Mouse (Mus musculus) adrenal gland (tissue): Measurements from ENCODE around the gene Eif4enif1.

Experiments
- intact Hi-C: fragments of 180-260 bp; cut with DNase I; formaldehyde crosslinking; loops from one replicate; pipeline ENCODE4 v1.15.1; 2025

The Eif4enif1 gene

GRCm38 (mm10) chr11:3266079-3266685 lies 64.0 kb downstream of the Eif4enif1 start, which contains the start of gene Drg1:
Drg1 (minus strand) TSS chr11:3266415.
- intact Hi-C loops, result loop anchor here (2.0 kb wide), 1 partner anchor 67 kb away; no protein-coding TSS in a partner anchor

- intact Hi-C loops, result loop anchor here (2.0 kb wide), 1 partner anchor 66 kb away; no protein-coding TSS in a partner anchor
Measured at GRCm38 (mm10) chr11:3267133-3267532, 64.9 kb downstream of the Eif4enif1 start.

DNA sequence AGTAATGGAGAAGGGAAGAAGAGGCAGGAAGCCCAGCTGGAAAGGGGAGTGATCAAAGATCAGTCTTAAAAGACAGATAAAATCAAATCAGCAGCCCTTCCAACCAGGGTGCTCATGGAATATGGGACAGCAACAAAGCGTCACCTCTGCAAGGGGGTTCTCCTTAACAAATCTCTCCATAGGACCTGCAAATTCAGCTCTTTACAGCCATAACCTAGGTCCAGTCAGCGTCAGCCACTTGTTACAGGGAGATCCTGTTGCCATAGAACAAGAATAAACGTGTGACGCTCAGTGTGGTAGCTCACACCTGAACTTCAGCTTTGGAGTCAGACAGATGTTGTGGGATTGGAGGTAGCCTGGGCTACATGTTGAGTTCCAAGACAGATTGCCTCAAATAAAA lies 67.0 kb downstream of the Eif4enif1 start:
- intact Hi-C loops, result no loop called here

GRCm38 (mm10) chr11:3278351-3278750 lies 76.2 kb downstream of the Eif4enif1 start:
- intact Hi-C loops, result no loop called here

DNA sequence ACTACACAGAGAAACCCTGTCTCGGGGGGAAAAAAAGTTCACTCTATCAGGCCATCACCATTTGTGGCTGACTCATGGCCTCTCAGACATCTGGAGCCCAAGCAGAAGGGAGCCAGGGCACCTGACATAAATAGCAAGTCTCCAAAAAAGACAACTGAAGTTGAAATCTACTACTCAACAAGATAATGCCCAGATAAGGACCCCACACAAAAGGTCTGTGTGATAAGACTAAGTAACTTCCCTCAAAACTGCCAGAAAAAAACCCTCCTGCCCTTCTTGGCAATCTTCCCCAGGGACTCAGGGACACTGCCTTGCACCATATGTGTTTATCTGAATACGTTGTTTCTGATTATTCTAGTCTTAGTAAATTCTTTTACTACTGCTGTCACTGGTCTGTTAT lies 77.5 kb downstream of the Eif4enif1 start:
- intact Hi-C loops, result no loop called here

DNA sequence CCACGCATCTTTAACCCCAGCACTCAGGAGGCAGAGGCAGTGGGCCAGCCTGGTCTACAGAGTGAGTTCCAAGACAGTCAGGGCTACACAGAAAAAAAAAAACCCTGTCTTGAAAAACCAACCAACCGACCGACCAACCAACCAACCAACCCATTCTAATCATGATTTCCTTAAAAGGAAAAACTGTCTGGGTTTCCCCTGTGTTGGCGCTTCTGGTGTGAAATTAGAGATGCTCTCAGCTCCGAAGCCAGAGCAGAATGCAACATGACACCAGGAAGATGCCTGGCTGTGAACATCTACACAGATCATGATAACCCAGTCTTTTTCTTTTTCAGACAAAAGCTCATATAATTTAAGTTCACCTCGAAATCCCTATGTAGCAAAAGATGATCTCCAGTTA lies 80.7 kb downstream of the Eif4enif1 start:
- intact Hi-C loops, result no loop called here

DNA sequence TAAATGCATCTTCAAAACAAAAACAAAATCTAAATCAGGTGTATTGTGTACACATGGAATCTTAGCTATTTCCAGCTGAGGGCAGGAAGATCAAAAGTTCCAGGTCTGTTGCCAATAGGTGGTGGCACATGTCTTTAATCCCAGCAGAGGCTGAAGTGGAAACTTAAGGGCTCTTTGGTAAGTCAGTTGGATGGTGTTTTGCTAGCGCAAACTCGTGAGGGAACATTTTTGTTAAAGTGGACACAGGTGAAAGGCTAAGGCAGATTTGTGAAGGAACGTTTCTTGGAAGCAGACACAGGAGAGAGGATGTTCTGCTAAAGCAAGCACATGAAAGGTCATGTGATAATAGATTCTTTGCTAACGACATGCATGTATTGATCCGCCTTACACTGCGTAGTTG lies 81.5 kb downstream of the Eif4enif1 start:
- intact Hi-C loops, result no loop called here

DNA sequence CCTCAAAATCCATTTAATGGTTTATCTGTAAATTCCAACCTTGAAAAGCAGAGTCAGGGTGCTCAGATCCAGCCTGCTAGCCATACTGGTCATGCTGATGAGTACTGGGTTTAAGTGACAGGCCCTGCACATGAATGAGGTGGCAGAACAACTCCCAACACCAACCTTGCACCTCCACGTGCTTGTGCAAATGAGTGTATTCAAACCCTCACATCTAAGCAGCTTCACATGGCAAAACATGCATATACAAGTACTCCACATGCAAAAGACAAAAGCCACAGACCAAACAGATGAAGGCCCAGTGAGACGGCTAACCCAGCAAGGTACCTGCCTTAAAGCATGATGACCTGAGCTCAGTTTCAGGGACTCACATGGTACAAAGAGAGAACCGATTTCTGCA lies 83.7 kb downstream of the Eif4enif1 start:
- intact Hi-C loops, result no loop called here

DNA sequence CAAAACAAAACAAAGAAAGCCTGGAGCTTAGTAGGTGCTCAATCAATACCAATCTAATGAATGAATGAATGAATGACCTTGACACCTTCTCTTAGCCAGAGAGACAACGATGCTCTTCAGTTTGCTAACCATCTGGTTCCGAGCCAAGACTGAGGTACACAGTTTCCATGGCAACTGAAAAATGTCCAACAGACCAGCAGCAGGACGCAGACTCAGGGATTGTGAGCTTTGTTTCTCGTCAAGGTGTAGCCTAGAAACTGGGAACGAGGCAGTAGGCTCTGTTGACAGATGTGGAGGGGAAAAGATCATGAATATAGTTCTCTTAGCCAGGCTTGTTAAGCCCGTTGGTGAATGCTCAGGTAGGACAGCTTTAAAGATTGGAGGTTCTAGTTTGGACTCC lies 84.9 kb downstream of the Eif4enif1 start:
- intact Hi-C loops, result no loop called here

GRCm38 (mm10) chr11:3287921-3288320 lies 85.7 kb downstream of the Eif4enif1 start:
- intact Hi-C loops, result no loop called here

DNA sequence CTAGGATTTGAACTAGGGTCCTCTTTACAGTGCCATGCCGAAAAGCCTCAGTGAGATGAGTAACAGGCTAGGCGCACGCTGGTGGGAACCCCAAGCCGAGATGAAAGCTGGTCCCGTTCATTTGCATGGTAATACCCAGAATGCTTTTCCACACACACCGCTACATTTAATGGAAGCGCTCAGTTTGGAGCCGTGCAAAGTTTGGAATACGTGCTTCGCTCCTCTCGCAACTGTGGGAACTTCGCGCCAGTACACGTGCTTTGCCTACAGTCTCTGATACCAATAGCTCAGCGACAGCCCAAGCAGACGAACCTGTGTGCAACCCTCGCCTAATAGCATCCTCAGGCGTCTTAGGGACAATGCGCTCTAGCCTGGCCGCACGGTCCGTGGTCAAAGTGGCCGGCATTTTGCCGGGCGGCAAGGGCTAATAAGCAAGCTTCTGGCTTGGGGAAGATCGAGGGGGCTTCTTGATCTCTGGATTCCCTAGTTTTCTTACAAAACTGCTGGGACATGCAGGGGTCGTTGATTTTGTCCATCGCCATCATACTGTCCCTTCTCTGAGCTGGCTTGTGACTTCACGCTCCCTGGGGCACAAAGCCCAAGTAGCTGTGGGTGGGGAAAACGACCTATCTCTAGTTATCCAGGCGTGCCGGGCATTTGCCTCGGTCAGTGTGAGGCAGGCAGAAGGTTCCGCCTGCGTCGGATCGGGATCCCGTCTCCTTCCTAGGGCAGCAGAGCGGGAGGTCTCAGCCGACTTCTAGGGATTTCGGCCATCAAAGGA lies 86.5 kb downstream of the Eif4enif1 start, which contains the start of gene Patz1:
TSS of gene Patz1 (plus strand) at position 354 of the 781 bp plus-strand sequence.
- intact Hi-C loops, result no loop called here

DNA sequence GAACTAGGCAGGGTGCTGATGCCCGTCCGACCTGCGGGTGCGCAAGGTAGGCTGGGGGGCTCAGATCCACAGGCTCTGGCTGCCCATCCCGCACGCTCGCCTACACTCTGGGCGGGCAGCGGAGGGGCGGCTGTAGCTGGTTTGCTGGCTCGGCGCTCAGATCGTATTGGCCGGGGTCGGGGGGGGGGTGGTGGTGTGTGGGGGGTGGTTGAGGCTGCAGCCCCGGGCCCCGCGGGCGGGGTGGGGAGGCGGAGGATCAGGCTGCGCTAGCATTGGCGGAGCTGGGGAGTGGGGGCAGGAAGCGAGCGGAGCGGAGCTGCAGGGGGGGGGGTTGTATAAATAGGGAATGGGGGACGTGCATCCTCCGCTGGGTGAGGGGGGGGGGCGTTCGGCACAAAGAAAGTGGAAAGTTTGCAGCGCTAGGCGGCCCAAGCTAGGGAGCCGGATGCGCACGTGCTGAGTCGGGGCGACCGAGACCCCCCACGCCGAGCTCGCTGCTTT lies 87.2 kb downstream of the Eif4enif1 start:
- intact Hi-C loops, result no loop called here

- intact Hi-C loops, result no loop called here
Measured at GRCm38 (mm10) chr11:3289803-3290639, 87.8 kb downstream of the Eif4enif1 start.

GRCm38 (mm10) chr11:3290640-3291310 lies 88.6 kb downstream of the Eif4enif1 start:
- intact Hi-C loops, result no loop called here

DNA sequence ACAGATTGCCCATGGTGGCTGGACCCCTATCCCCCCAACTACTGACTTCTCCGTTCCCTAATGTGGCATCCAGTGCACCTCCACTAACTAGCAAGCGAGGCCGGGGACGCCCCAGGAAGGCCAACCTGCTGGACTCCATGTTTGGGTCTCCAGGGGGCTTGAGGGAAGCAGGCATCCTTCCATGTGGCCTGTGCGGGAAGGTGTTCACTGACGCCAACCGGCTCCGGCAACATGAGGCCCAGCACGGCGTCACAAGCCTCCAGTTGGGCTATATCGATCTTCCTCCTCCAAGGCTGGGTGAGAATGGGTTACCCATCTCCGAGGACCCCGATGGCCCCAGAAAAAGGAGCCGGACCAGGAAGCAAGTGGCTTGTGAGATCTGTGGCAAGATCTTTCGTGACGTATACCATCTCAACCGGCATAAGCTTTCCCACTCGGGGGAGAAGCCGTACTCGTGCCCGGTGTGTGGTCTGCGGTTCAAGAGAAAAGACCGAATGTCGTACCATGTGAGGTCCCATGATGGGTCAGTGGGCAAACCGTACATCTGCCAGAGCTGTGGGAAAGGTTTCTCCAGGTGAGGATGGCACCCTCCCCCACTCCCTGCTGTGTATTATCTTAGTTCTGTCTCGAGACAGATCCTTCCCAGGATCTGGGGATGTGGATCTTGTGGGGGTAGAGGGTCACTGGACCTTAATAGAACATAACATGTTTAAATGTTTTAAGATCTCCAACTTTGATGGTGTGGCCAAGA lies 89.3 kb downstream of the Eif4enif1 start:
- intact Hi-C loops, result no loop called here

DNA sequence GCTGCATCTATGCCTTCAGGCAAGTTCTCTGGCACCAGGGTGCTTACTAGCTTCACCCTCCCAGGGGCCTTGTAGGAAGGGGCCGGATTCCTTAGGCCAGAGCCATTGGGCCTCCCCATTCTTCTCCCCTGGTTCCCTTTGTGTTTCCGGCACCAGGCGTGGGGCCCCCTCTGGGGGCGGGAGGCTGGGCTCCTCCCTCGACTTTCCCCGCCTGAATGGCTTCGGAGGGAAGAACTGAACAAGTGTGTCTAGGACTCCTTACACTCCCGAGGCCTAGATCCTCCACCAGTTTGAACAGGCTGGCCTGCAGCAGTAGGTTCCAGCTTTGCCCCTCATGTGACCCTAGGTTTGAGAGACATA lies 89.8 kb downstream of the Eif4enif1 start:
- intact Hi-C loops, result no loop called here

GRCm38 (mm10) chr11:3292711-3293249 lies 90.6 kb downstream of the Eif4enif1 start:
- intact Hi-C loops, result no loop called here

DNA sequence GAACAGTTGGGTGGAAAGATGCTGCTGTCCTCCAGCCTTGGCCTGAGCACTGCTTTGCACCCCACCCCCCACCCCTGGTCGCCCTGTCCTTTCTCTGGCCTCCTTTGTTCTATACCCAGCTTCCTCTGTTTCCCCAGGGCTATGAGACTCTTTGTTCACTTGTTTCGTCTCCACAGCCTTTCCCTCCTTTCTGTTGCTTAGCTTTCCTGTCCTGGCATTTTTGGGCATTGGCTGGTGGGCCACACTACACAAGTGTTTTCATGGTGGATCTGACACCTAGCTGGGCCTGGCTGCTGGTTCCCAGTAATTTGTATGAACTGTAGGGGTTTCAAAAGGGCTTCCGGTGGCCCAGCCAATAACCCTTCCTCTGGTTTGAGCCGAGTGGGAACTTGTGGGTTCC lies 91.2 kb downstream of the Eif4enif1 start:
- intact Hi-C loops, result no loop called here
